ENCODE assay signal across 9 mouse cellular contexts in the genomic region with DNA sequence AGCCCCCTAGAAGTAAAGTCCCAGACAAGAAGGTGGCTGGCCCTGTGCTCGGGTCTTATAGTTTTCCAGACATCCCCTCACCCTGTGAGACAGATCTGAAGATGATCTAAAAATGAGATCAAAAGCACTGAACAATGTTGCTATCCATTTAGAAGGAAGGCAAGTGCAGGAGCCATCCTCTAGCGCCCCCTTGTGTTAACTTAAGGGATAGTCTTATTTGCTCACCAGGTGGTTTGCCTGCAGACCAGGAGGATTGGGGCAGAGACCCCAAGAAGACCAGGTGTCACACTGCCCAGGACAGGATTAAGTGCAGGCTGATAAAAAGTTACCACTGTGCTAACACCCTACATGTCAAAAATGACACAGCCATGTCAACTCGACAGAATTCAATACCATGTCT. TPM values are rescaled to one million over a fixed set of nuclear protein-coding genes. Genes with fewer than 3 reads are reported as not detected.
DNase-seq lines count a peak whose midpoint lies in the region; ATAC-seq lines count a peak whose summit lies in the region.
"Had no signal": no experiment of that assay in that cellular context is flagged by ENCODE, and none has a peak within 500 bp of the region (broad histone marks: within the 10 kb centered on the region; RNA-seq: fewer than 3 reads in every experiment).

No protein-coding gene starts in this region.

- H3K27ac ChIP-seq in limb, embryonic 11.5 days (replicated peaks; ENCODE audit: low read depth, low read length), result no peak overlapping the region
- H3K27ac ChIP-seq in limb, embryonic 10.5 days, result no peak overlapping the region
- H3K27ac ChIP-seq in embryonic facial prominence, embryonic 10.5 days (replicated peaks), result no peak overlapping the region
- H3K27ac ChIP-seq: neural tube, embryonic 13.5 days had no signal

- no peaks in the 10 kb centered on the region for H3K4me1 ChIP-seq in limb, embryonic 11.5 days (ENCODE audit: control insufficient read depth, insufficient read depth, low read length)
- H3K4me1 ChIP-seq in limb, embryonic 10.5 days, result peaks cover 10% of the 10 kb centered on the region
- H3K4me1 ChIP-seq in embryonic facial prominence, embryonic 10.5 days, result 0 out of 2 replicates have a peak, but pooled peaks cover 7% of the 10 kb centered on the region
- H3K4me1 ChIP-seq: neural tube, embryonic 13.5 days had no signal

- WGBS in limb, embryonic 11.5 days, result 36% methylated on average over 3 of the region's 3 CpGs
- WGBS in limb, embryonic 10.5 days, result 30% methylated on average over 3 of the region's 3 CpGs
- WGBS in embryonic facial prominence, embryonic 10.5 days, result 26% methylated on average over 3 of the region's 3 CpGs

- no peak overlapping the region for H3K9ac ChIP-seq in limb, embryonic 11.5 days (ENCODE audit: low read length)
- H3K9ac ChIP-seq: neural tube, embryonic 13.5 days had no signal

- H3K36me3 ChIP-seq in limb, embryonic 11.5 days (ENCODE audit: control insufficient read depth, insufficient read depth, low read length), result no peaks in the 10 kb centered on the region
- no peaks in the 10 kb centered on the region for H3K36me3 ChIP-seq in limb, embryonic 10.5 days
- H3K36me3 ChIP-seq in embryonic facial prominence, embryonic 10.5 days (replicated peaks), result no peaks in the 10 kb centered on the region
- H3K36me3 ChIP-seq: neural tube, embryonic 13.5 days had no signal

- no peak overlapping the region for H3K4me2 ChIP-seq in limb, embryonic 11.5 days (ENCODE audit: low read depth, severe bottlenecking)
- H3K4me2 ChIP-seq: neural tube, embryonic 13.5 days had no signal

- peak; percentile 48 for DNase-seq in cerebellum, adult 11 months
- DNase-seq in cerebellum, adult 11-12 months, result no peak
- peak; percentile 49 for DNase-seq in limb, embryonic 11.5 days (ENCODE audit: low spot score)
- no peak for DNase-seq in limb, embryonic 10.5 days (ENCODE audit: low spot score)
- peak; percentile 47 for DNase-seq in adrenal gland, postnatal 10 days
- DNase-seq in embryonic facial prominence, embryonic 10.5 days (ENCODE audit: low spot score), result peak; percentile 35
- DNase-seq in naive thymus-derived CD4-positive, alpha-beta T cell, adult 2 months (ENCODE audit: low read depth), result peak; percentile 37
- no peak for DNase-seq in urinary bladder, adult 2 months (ENCODE audit: low spot score)

- H3K4me3 ChIP-seq in limb, embryonic 11.5 days (ENCODE audit: low read depth, low read length), result no peak overlapping the region
- H3K4me3 ChIP-seq in limb, embryonic 10.5 days, result no peak overlapping the region
- no peak overlapping the region for H3K4me3 ChIP-seq in embryonic facial prominence, embryonic 10.5 days
- H3K4me3 ChIP-seq: neural tube, embryonic 13.5 days had no signal

- H3K9me3 ChIP-seq in limb, embryonic 11.5 days (ENCODE audit: control insufficient read depth, low read length), result no peaks in the 10 kb centered on the region
- H3K9me3 ChIP-seq in limb, embryonic 10.5 days (replicated peaks), result no peaks in the 10 kb centered on the region
- H3K9me3 ChIP-seq in embryonic facial prominence, embryonic 10.5 days, result no peaks in the 10 kb centered on the region; the same call in 1 of the 2 replicates
- H3K9me3 ChIP-seq: neural tube, embryonic 13.5 days had no signal

- H3K27me3 ChIP-seq in limb, embryonic 11.5 days (ENCODE audit: control insufficient read depth, insufficient read depth, low read length), result no peaks in the 10 kb centered on the region
- H3K27me3 ChIP-seq in limb, embryonic 10.5 days (ENCODE audit: low read depth, poor library complexity, severe bottlenecking), result no peaks in the 10 kb centered on the region
- 0 out of 2 replicates have a peak, but pooled peaks cover 4% of the 10 kb centered on the region for H3K27me3 ChIP-seq in embryonic facial prominence, embryonic 10.5 days (replicated peaks; ENCODE audit: low read depth, poor library complexity, severe bottlenecking)
- H3K27me3 ChIP-seq: neural tube, embryonic 13.5 days had no signal

- no peak for ATAC-seq in limb, embryonic 11.5 days (ENCODE audit: insufficient number of reproducible peaks, low FRiP score, low TSS enrichment, low read depth)

RNA-seq across cellular contexts. Expression of a gene that starts 58.3 kb away (rescaled TPM):
- 0.30 and 0.69 TPM in 2 replicates for polyA plus RNA-seq in limb, embryonic 11.5 days (2014; fragmentation: Nextera tagmentation; extraction: Ambion mirVana)
- polyA plus RNA-seq in limb, embryonic 10.5 days (2016; fragmentation: Nextera tagmentation; extraction: Ambion mirVana), result 0.23 and 0.34 TPM in 2 replicates
- 1 to 10 TPM; 1.9 to 2.4 TPM for total RNA-seq in adrenal gland, postnatal 10 days (2021)
- polyA plus RNA-seq in embryonic facial prominence, embryonic 10.5 days (2016; fragmentation: Nextera tagmentation; extraction: Ambion mirVana), result 0.82 and 1.2 TPM in 2 replicates
- 0.98 and 2.0 TPM in 2 replicates for polyA plus RNA-seq in urinary bladder, adult 2 months (2012; rRNA removed)

Comparison
In these comparisons a context has a peak if more than half of its experiments do, and no peak if none do; other contexts are left out.
1. DNase-seq: peak in cerebellum, adult 11 months (single experiment), limb, embryonic 11.5 days (single experiment), adrenal gland, postnatal 10 days (single experiment), embryonic facial prominence, embryonic 10.5 days (single experiment) and naive thymus-derived CD4-positive, alpha-beta T cell, adult 2 months (single experiment); none in cerebellum, adult 11-12 months (single experiment), limb, embryonic 10.5 days (single experiment) and urinary bladder, adult 2 months (single experiment).